Mouse (Mus musculus): Measurements from ENCODE around the gene Srp9. TPM values are rescaled to one million over a fixed set of nuclear protein-coding genes. Genes with fewer than 3 reads are reported as not detected.

Srp9 gene
- polyA plus RNA-seq, 1 experiment = 53.1 TPM

DNA sequence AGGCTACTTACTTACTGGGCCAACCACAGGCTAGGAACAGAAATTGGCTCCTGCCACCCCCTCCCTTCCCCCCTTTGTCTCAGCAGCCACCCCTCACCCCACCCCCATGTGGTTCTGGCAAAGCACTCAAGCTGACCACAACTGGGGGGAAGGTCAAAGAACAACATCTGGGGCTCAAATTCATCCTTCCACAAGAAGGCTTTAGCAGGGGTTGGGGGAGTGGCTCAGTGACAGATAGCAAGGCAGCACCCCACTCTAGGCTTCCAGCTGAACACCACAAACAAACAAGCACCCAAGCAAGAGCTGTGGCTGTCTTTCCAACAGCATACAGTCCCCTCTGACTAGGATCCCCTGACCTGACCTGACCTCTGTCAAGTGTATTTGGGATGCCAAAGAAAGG lies 21.8 kb upstream of the Srp9 start:
- H3K4me3 ChIP-seq (replicated peaks) = no peak overlapping the region
- H3K9me3 ChIP-seq = no peaks in the 10 kb centered on the region
- TF ChIP-seq GATA1 (IDR thresholded peaks at IDR 0.05; ENCODE audit: borderline replicate concordance, low read length) (no peak), FLI1 (IDR thresholded peaks at IDR 0.05; ENCODE audit: low read length) (no peak)
- peaks cover 76% of the 10 kb centered on the region for H3K4me1 ChIP-seq
- H3K36me3 ChIP-seq (replicated peaks; ENCODE audit: low read length) = no peaks in the 10 kb centered on the region
- H3K27me3 ChIP-seq (replicated peaks) = peaks cover 23% of the 10 kb centered on the region

DNA sequence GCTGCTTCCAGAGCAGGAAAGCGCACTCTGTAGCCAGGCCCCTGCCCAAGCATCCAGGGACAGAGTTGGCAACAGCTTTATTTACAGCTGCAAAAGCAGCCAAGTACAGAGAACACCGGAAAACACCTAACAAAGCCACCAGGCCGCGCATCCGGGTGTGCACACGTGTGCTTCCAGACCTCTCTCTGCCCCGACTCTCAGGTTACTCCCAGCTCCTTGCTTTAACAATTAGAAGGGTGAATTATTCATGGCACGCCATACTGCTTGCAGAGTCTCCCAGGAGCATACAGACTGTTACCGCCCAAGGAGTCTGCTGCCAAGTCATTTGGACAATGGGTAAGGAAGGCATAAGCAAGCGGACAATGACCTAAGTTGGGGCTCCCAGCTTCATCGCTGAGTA lies 21.1 kb upstream of the Srp9 start:
- peaks cover 21% of the 10 kb centered on the region for H3K27me3 ChIP-seq (replicated peaks)
- TF ChIP-seq FLI1 (IDR thresholded peaks at IDR 0.05; ENCODE audit: low read length) = no peak
- no peak for TF ChIP-seq GATA1 (IDR thresholded peaks at IDR 0.05; ENCODE audit: borderline replicate concordance, low read length)
- no peak overlapping the region for H3K4me3 ChIP-seq (replicated peaks)
- H3K9me3 ChIP-seq = no peaks in the 10 kb centered on the region
- no peaks in the 10 kb centered on the region for H3K36me3 ChIP-seq (replicated peaks; ENCODE audit: low read length)
- H3K4me1 ChIP-seq = peaks cover 81% of the 10 kb centered on the region

DNA sequence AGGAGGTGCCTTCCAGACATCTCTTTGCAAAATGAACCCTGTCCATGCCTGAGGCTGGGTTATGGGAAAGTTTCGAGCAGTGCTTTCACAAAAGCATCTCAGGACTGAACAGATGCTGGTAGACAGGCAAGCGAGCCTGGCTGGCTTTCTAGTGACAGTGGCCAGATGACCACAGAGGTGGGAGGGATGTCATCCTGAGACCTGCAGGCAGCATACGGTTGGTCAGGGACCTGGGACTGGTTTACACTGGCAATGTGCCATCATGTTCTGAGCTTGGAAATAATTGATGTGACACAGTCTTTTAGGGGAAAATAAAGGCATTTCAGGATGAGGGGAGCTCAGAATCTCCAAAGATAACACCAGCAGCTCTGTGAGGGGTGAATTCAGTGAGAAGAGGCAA lies 19.5 kb upstream of the Srp9 start:
- Histone ChIP-seq H3K27me3 (replicated peaks) (peaks cover 7% of the 10 kb centered on the region), H3K4me3 (replicated peaks) (no peak overlapping the region), H3K9me3 (no peaks in the 10 kb centered on the region), H3K36me3 (replicated peaks; ENCODE audit: low read length) (no peaks in the 10 kb centered on the region), H3K4me1 (peaks cover 89% of the 10 kb centered on the region)
- TF ChIP-seq GATA1 (IDR thresholded peaks at IDR 0.05; ENCODE audit: borderline replicate concordance, low read length) (no peak), FLI1 (IDR thresholded peaks at IDR 0.05; ENCODE audit: low read length) (no peak)

DNA sequence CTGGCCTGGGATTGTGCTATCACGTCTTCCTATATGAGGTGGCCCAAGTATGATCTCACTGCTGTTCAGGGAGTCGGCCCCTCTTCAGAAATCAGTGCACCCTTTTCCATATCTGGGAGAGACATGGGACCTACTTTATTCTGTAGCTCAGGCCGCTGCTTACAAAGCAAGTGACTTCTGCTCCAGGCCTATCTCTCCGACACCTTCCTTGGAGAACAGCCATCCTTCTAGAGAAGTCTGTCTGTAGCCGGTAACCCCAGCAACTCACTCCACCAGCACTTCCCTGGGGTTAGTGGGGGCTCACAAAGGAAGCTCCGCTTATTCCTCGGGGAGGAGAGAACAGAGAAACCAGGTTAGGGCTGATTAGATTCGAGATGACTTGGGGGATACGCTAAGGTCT lies 17.3 kb upstream of the Srp9 start:
- no peak for TF ChIP-seq GATA1 (IDR thresholded peaks at IDR 0.05; ENCODE audit: borderline replicate concordance, low read length)
- TF ChIP-seq FLI1 (IDR thresholded peaks at IDR 0.05; ENCODE audit: low read length) = no peak
- Histone ChIP-seq H3K36me3 (replicated peaks; ENCODE audit: low read length) (no peaks in the 10 kb centered on the region), H3K4me1 (peaks cover 95% of the 10 kb centered on the region), H3K27me3 (replicated peaks) (peaks cover 2% of the 10 kb centered on the region), H3K9me3 (no peaks in the 10 kb centered on the region), H3K4me3 (replicated peaks) (no peak overlapping the region)

DNA sequence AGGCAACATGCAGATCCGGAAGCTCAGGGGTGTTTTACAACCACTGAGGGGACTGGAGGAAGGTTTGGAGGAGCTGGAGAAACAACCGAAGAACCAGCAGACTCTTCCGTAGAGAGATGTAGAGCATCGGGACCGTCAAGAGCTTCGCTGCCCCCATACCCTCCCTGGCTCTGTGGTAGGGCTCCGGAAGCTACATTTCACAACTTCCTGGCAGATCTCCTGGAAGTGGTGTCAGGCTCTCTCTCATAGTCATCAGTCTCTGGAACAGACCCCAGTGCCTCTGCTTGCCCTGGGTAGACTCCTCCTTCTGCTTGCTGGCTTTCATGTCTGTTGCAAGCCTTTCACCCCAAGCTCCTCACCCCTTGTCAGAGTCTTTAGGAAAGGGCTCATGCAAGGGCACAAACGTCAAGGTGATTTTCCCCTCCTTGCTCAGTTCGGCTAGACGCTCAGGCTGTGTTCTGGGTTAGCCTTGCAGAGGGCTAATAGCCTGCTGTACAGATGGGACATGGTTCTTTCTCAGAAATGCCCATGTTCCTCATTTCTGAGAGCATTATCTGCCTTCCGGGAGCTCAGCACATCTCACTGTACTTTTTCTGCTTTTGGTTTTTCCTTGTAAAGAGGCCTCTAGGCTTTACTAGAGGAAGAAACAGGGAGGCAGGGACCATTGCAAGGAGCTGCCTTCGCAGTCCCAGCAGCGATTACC lies 16.0 kb upstream of the Srp9 start:
- no peak for TF ChIP-seq GATA1 (IDR thresholded peaks at IDR 0.05; ENCODE audit: borderline replicate concordance, low read length)
- no peak for TF ChIP-seq FLI1 (IDR thresholded peaks at IDR 0.05; ENCODE audit: low read length)

DNA sequence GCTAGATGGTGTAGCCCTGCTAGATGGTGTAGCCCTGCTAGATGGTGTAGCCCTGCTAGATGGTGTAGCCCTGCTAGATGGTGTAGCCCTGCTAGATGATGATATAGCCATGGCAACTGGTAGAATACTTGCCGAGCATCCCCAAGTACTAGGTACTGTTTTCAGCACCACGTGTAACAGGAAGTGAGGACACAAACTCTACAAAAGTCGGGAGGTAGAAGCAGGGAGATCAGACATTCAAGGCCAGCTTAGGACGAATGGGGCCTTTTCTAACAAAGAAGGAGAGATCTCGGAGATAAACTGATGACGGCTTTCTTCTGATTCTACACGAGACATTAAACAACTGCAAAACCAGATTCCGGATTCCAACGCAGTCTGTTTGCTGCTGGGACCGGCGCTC lies 14.4 kb upstream of the Srp9 start:
- H3K9me3 ChIP-seq = no peaks in the 10 kb centered on the region
- H3K4me1 ChIP-seq = peaks cover 81% of the 10 kb centered on the region
- TF ChIP-seq FLI1 (IDR thresholded peaks at IDR 0.05; ENCODE audit: low read length) (no peak), GATA1 (IDR thresholded peaks at IDR 0.05; ENCODE audit: borderline replicate concordance, low read length) (no peak)
- H3K36me3 ChIP-seq (replicated peaks; ENCODE audit: low read length) = no peaks in the 10 kb centered on the region
- H3K4me3 ChIP-seq (replicated peaks) = no peak overlapping the region
- no peaks in the 10 kb centered on the region for H3K27me3 ChIP-seq (replicated peaks)

More for the DNA sequence above, 16.0 kb upstream of the Srp9 start:
- Histone ChIP-seq H3K4me3 (replicated peaks) (peak overlapping the region; percentile 86), H3K36me3 (replicated peaks; ENCODE audit: low read length) (no peaks in the 10 kb centered on the region), H3K4me1 (peaks cover 92% of the 10 kb centered on the region), H3K27me3 (replicated peaks) (no peaks in the 10 kb centered on the region), H3K9me3 (no peaks in the 10 kb centered on the region)

DNA sequence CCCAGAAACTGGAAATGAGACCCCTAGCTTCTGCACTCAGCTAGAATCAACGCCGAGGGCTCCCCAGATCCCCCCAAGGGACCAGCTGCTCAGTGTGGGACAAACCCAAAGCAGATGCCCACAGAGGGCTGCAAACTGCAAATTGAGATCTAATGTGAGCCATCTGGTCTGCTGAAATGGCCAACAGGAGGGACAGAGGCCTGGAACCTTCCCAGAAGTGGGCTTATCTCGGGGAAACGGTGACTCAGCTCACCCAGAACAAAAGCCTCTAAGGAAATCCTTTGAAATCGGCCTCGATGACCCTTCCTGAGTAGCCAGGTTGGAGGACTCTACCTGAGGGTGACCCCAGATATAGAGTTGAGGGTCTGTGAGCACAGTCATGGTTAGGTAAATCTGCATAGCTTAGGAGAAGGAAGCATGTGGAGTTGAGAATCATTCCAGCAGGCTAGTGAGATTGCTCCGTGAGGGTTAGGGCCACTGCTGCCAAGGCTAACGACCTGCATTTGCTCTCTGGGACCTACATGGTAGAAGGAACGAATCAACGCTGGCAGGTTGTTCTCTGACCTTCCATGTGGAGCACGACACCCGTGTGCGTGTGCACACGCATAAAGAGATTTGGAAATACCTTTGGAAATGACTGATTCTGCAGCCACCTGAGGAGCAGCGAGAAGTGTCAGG lies 13.7 kb upstream of the Srp9 start:
- TF ChIP-seq FLI1 (IDR thresholded peaks at IDR 0.05; ENCODE audit: low read length) (no peak), GATA1 (IDR thresholded peaks at IDR 0.05; ENCODE audit: borderline replicate concordance, low read length) (no peak)
- Histone ChIP-seq H3K4me3 (replicated peaks) (no peak overlapping the region), H3K9me3 (no peaks in the 10 kb centered on the region), H3K36me3 (replicated peaks; ENCODE audit: low read length) (no peaks in the 10 kb centered on the region), H3K4me1 (peaks cover 81% of the 10 kb centered on the region), H3K27me3 (replicated peaks) (no peaks in the 10 kb centered on the region)

DNA sequence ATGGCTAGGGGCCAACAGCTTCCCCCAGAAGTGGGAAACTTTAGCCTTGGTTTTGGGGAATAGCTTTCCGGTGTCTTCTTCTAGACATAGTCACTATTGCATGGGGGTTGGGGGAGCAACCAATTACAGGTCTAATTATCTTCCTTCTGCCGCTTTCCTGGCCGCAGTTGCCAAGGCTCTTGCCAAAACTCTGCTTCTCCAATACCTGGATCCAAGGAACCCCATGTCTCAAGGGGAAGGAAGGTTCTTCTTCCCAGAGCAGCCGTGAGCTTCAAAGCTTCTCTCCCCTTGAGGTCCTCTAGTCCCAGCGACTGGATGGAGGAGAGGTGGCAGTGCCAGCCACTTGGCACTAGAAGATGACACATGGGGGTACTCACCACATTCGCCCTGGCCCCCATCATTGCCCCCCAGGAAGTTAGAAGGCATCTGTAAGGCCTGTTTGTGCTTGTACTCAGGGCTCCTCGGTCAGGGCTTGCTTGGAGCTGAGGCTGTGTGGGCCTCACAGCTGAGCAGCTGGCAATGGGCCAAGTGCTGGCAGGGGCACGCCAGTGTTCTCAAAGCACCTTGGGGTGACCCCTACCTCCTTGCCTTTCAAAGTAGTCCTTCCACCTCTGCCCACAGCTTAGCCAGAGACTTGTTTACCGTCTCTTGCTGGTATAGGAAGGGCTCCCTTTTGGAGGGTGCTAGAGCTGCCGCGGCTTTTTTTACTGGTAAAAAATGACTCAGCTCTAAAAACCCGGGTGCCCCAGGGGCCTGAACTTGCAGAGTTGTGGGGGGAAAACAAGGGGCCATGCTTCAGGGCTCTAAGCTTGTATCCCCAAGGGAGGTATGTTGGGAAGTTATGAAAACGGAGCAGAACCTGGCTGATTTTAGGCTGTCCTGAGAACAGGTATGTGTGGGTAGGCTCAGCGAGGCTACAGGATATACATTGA lies 12.9 kb upstream of the Srp9 start:
- H3K36me3 ChIP-seq (replicated peaks; ENCODE audit: low read length) = no peaks in the 10 kb centered on the region
- no peaks in the 10 kb centered on the region for H3K27me3 ChIP-seq (replicated peaks)
- H3K4me1 ChIP-seq = peaks cover 81% of the 10 kb centered on the region
- H3K9me3 ChIP-seq = no peaks in the 10 kb centered on the region
- TF ChIP-seq GATA1 (IDR thresholded peaks at IDR 0.05; ENCODE audit: borderline replicate concordance, low read length) (no peak), FLI1 (IDR thresholded peaks at IDR 0.05; ENCODE audit: low read length) (no peak)
- H3K4me3 ChIP-seq (replicated peaks) = peak overlapping the region; percentile 57

DNA sequence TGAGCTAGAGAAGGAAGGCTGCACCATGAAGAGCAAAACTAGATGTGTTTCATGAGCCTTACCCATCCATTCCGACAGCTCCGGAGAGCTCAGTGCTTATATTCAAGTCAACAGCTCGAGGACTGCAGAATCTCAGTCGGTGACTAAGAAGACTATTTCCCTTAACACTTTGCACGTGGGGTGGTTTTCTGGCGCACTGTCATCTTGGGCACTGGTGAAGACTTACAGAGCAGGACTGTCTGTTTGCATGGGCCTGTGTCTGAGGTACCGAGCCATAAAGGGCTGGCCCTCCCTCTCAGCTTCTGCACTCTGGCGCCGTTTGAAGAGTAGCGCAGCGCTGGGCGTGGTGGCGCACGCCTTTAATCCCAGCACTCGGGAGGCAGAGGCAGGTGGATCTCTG lies 12.2 kb upstream of the Srp9 start:
- no peaks in the 10 kb centered on the region for H3K27me3 ChIP-seq (replicated peaks)
- H3K4me1 ChIP-seq = peaks cover 76% of the 10 kb centered on the region
- no peaks in the 10 kb centered on the region for H3K9me3 ChIP-seq
- TF ChIP-seq FLI1 (IDR thresholded peaks at IDR 0.05; ENCODE audit: low read length) (no peak), GATA1 (IDR thresholded peaks at IDR 0.05; ENCODE audit: borderline replicate concordance, low read length) (no peak)
- H3K36me3 ChIP-seq (replicated peaks; ENCODE audit: low read length) = no peaks in the 10 kb centered on the region
- no peak overlapping the region for H3K4me3 ChIP-seq (replicated peaks)
